Mouse (Mus musculus): ENCODE data around the gene Iapp.

- TF ChIP-seq HCFC1 (IDR thresholded peaks at IDR 0.05; ENCODE audit: borderline replicate concordance, insufficient read depth, low read length) (no peak), CHD2 (IDR thresholded peaks at IDR 0.05; ENCODE audit: low read depth, low read length) (no peak), MAFK (IDR thresholded peaks at IDR 0.05; ENCODE audit: insufficient read depth, low read depth, low read length) (no peak)
Measured at GRCm38 (mm10) chr6:142339576-142339975, 41.4 kb downstream of the Iapp start.
